In the genomic region with DNA sequence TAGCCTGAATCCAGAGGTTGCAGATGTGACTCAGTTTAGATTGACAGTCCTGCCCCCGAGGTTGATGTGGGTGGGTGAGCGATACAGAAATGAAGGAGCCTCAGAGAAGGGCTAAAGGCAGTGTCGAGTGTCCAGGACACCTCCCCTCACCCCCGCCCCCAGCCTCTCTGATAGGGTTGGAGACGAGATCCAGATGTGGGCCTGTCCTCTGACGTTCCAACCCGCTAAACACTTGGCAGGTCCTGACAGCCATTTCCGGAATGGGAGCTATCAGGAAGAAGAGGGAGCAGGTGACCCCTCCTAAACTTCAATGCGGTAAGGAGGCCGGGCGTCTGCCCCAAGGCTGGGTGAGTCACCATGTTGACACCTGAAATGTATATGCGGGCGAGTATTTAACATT, we compare ENCODE assay signal across 13 mouse cellular contexts. TPM values are rescaled to one million over a fixed set of nuclear protein-coding genes. Genes with fewer than 3 reads are reported as not detected.
DNase-seq lines count a peak whose midpoint lies in the region; ATAC-seq and TF ChIP-seq lines count a peak whose summit lies in the region.
"Had no signal": no experiment of that assay in that cellular context is flagged by ENCODE, and none has a peak within 500 bp of the region (broad histone marks: within the 10 kb centered on the region; RNA-seq: fewer than 3 reads in every experiment).

No protein-coding gene starts in this region.

- TF ChIP-seq CTCF in heart, adult 2 months (IDR thresholded peaks at IDR 0.05): no peak
- no peak for TF ChIP-seq CTCF in E14TG2a.4 (conservative IDR thresholded peaks at IDR 0.05; ENCODE audit: low read length)

- peaks cover 31% of the 10 kb centered on the region for H3K4me1 ChIP-seq in heart, embryonic 11.5 days (ENCODE audit: control insufficient read depth, insufficient read depth, low read length)
- no peaks in the 10 kb centered on the region for H3K4me1 ChIP-seq in heart, adult 2 months (ENCODE audit: control insufficient read depth, insufficient read depth, low read length)
- peaks cover 34% of the 10 kb centered on the region for H3K4me1 ChIP-seq in kidney, embryonic 16.5 days (ENCODE audit: insufficient read depth, low read length)
- H3K4me1 ChIP-seq in E14TG2a.4 (replicated peaks; ENCODE audit: low read depth, low read length): peaks cover 74% of the 10 kb centered on the region
- peaks cover 80% of the 10 kb centered on the region for H3K4me1 ChIP-seq in embryonic facial prominence, embryonic 15.5 days

- ATAC-seq in heart, embryonic 11.5 days (replicated peaks; ENCODE audit: insufficient number of reproducible peaks, low FRiP score, low TSS enrichment): 0 out of 2 replicates have a peak, but pooled peaks have one; percentile 25
- peak; percentile 58 for ATAC-seq in kidney, embryonic 16.5 days (ENCODE audit: low FRiP score, low TSS enrichment)
- no peak for ATAC-seq in embryonic facial prominence, embryonic 15.5 days (ENCODE audit: insufficient number of reproducible peaks, low FRiP score, low TSS enrichment, low read depth)
- ATAC-seq in megakaryocyte progenitor cell, adult 5-6 weeks (replicated peaks; ENCODE audit: poor library complexity): no peak

- no peaks in the 10 kb centered on the region for H3K36me3 ChIP-seq in heart, embryonic 11.5 days (ENCODE audit: control insufficient read depth, insufficient read depth, low read length)
- no peaks in the 10 kb centered on the region for H3K36me3 ChIP-seq in heart, adult 2 months (ENCODE audit: control insufficient read depth, insufficient read depth, low read length)
- no peaks in the 10 kb centered on the region for H3K36me3 ChIP-seq in kidney, embryonic 16.5 days (ENCODE audit: insufficient read depth, low read length)
- peaks cover 87% of the 10 kb centered on the region for H3K36me3 ChIP-seq in E14TG2a.4 (ENCODE audit: insufficient read depth, low read length)
- no peaks in the 10 kb centered on the region for H3K36me3 ChIP-seq in embryonic facial prominence, embryonic 15.5 days

- H3K79me2 ChIP-seq in heart, adult 2 months (replicated peaks; ENCODE audit: control insufficient read depth, insufficient read depth, low read length): no peaks in the 10 kb centered on the region

- TF ChIP-seq POLR2A in heart, adult 2 months (IDR thresholded peaks at IDR 0.05; ENCODE audit: insufficient read depth, low read depth, low read length): no peak

- peak overlapping the region; percentile 29; the same call in 1 of the 2 replicates for H3K4me2 ChIP-seq in heart, embryonic 11.5 days
- H3K4me2 ChIP-seq in kidney, embryonic 16.5 days (replicated peaks; ENCODE audit: low read depth, low read length): no peak overlapping the region
- H3K4me2 ChIP-seq in embryonic facial prominence, embryonic 15.5 days (replicated peaks): no peak overlapping the region

- WGBS in heart, embryonic 11.5 days (ENCODE audit: insufficient replicate concordance): 17% methylated on average over 13 of the region's 13 CpGs
- WGBS in heart, adult 2 months: 35% methylated on average over 13 of the region's 13 CpGs
- 9% methylated on average over 13 of the region's 13 CpGs for WGBS in kidney, embryonic 16.5 days
- WGBS in embryonic facial prominence, embryonic 15.5 days: 13% methylated on average over 13 of the region's 13 CpGs

- H3K4me3 ChIP-seq in heart, embryonic 11.5 days (ENCODE audit: low read depth, low read length): no peak overlapping the region
- H3K4me3 ChIP-seq in heart, adult 2 months: no peak overlapping the region
- H3K4me3 ChIP-seq in kidney, embryonic 16.5 days (ENCODE audit: low read length): no peak overlapping the region
- peak overlapping the region; percentile 32 for H3K4me3 ChIP-seq in E14TG2a.4 (replicated peaks; ENCODE audit: low read length)
- H3K4me3 ChIP-seq in embryonic facial prominence, embryonic 15.5 days (replicated peaks): no peak overlapping the region
- H3K4me3 ChIP-seq: megakaryocyte, embryonic 14.5 days had no signal

- TF ChIP-seq EP300 in heart, adult 2 months (IDR thresholded peaks at IDR 0.05; ENCODE audit: insufficient read depth, low read depth, low read length): no peak

- peaks cover 38% of the 10 kb centered on the region for H3K27me3 ChIP-seq in heart, embryonic 11.5 days (ENCODE audit: control insufficient read depth, insufficient read depth, low read length)
- peaks cover 7% of the 10 kb centered on the region for H3K27me3 ChIP-seq in heart, adult 2 months (ENCODE audit: control insufficient read depth, insufficient read depth, low read length)
- peaks cover 26% of the 10 kb centered on the region; the same call in 1 of the 2 replicates for H3K27me3 ChIP-seq in kidney, embryonic 16.5 days (ENCODE audit: insufficient read depth, low read length)
- peaks cover 31% of the 10 kb centered on the region for H3K27me3 ChIP-seq in E14TG2a.4 (ENCODE audit: insufficient read depth, low read length)
- H3K27me3 ChIP-seq in embryonic facial prominence, embryonic 15.5 days: peaks cover 12% of the 10 kb centered on the region; the same call in 1 of the 2 replicates

- H3K9me3 ChIP-seq in heart, embryonic 11.5 days (replicated peaks; ENCODE audit: control insufficient read depth, low read length): no peaks in the 10 kb centered on the region
- no peaks in the 10 kb centered on the region for H3K9me3 ChIP-seq in kidney, embryonic 16.5 days (ENCODE audit: low read length)
- no peaks in the 10 kb centered on the region for H3K9me3 ChIP-seq in E14TG2a.4 (ENCODE audit: low read length)
- H3K9me3 ChIP-seq in embryonic facial prominence, embryonic 15.5 days (replicated peaks): no peaks in the 10 kb centered on the region

- no peak overlapping the region; the same call in 1 of the 2 replicates for H3K9ac ChIP-seq in heart, embryonic 11.5 days (ENCODE audit: low read depth, low read length)
- no peak overlapping the region for H3K9ac ChIP-seq in heart, adult 2 months (ENCODE audit: low read depth, low read length)
- no peak overlapping the region for H3K9ac ChIP-seq in kidney, embryonic 16.5 days (replicated peaks; ENCODE audit: low read length)
- no peak overlapping the region for H3K9ac ChIP-seq in embryonic facial prominence, embryonic 15.5 days

- intact Hi-C loops in heart, adult 2 months (cut with DNase I): loop anchor here (2.0 kb wide), 1 partner anchor 73 kb away; no protein-coding TSS in a partner anchor

- no peak overlapping the region for H3K27ac ChIP-seq in heart, embryonic 11.5 days (ENCODE audit: low read depth, low read length)
- no peak overlapping the region for H3K27ac ChIP-seq in heart, adult 2 months
- no peak overlapping the region for H3K27ac ChIP-seq in kidney, embryonic 16.5 days (ENCODE audit: low read length)
- H3K27ac ChIP-seq in embryonic facial prominence, embryonic 15.5 days (replicated peaks): 0 out of 2 replicates have a peak overlapping the region, but pooled peaks have one; percentile 48

- DNase-seq in heart, adult 2 months: no peak
- DNase-seq in kidney, postnatal 36 days: no peak
- DNase-seq in spleen, adult 12 weeks (ENCODE audit: low spot score): no peak
- DNase-seq: adrenal gland, postnatal 25 days; cerebellum, adult 11 months; spleen, adult 18-20 months had no signal

RNA-seq across cellular contexts. Expression of a gene that starts 11.7 kb away (rescaled TPM):
- 3.6 TPM in 2 replicates for polyA plus RNA-seq in heart, embryonic 11.5 days (2014; fragmentation: Nextera tagmentation; extraction: Ambion mirVana)
- 1 to 10 TPM in 1 of 2 experiments, under 1 TPM in 1; 0.26 to 1.0 TPM for total RNA-seq in heart, adult 2 months (2021)
- 2.2 and 2.7 TPM in 2 replicates for polyA plus RNA-seq in heart, adult 2 months (2012; rRNA removed)
- polyA plus RNA-seq in kidney, embryonic 16.5 days (2015; fragmentation: Nextera tagmentation; extraction: Ambion mirVana): 29.7 and 29.9 TPM in 2 replicates
- polyA plus RNA-seq in embryonic facial prominence, embryonic 15.5 days (2015; fragmentation: Nextera tagmentation; extraction: Ambion mirVana): 48.1 and 48.8 TPM in 2 replicates
- not detected in 2 replicates for total RNA-seq in megakaryocyte progenitor cell, adult 5-6 weeks (2015)
- not detected in 2 replicates for total RNA-seq in megakaryocyte progenitor cell, adult 5-6 weeks (2017)
- total RNA-seq: hematopoietic stem cell, adult 5-6 weeks had no signal

Comparison
In these comparisons a context has a peak if more than half of its experiments do, and no peak if none do; other contexts are left out.
1. ATAC-seq: peak in heart, embryonic 11.5 days (single experiment) and kidney, embryonic 16.5 days (single experiment); none in embryonic facial prominence, embryonic 15.5 days (single experiment) and megakaryocyte progenitor cell, adult 5-6 weeks (single experiment).